Mouse (Mus musculus): ENCODE measurements around the gene Ostm1. TPM values are rescaled to one million over a fixed set of nuclear protein-coding genes. Genes with fewer than 3 reads are reported as not detected.

The Ostm1 gene
- total RNA-seq (2014; fragmentation: Nextera tagmentation) (24.5 and 65.2 TPM in 2 replicates), total RNA-seq (2017) (58.3 and 60.5 TPM in 2 replicates), polyA plus RNA-seq (2012) (4.0 and 4.9 TPM in 2 replicates)

- Histone ChIP-seq H3K27me3 (ENCODE audit: insufficient read depth, low read length) (peaks cover 96% of the 10 kb centered on the region), H3K36me3 (replicated peaks) (no peaks in the 10 kb centered on the region), H3K4me3 (ENCODE audit: low read depth, low read length) (no peak within 1 kb of the TSS), H3K4me1 (ENCODE audit: insufficient read depth, low read depth, low read length) (no peaks in the 10 kb centered on the region; the same call in 1 of the 2 replicates), H3K9me3 (replicated peaks) (peaks cover 19% of the 10 kb centered on the region)
- DNase-seq (ENCODE audit: low spot score) (no peak), ATAC-seq (ENCODE audit: extremely low read depth, insufficient number of reproducible peaks, low FRiP score, poor library complexity, severe bottlenecking) (no peak)
- TF ChIP-seq GATA1 (IDR thresholded peaks at IDR 0.05; ENCODE audit: borderline replicate concordance, low read length) (no peak), POLR2AphosphoS5 (IDR thresholded peaks at IDR 0.05; ENCODE audit: insufficient replicate concordance, low read depth, low read length) (no peak), GATA2 (IDR thresholded peaks at IDR 0.05; ENCODE audit: borderline replicate concordance, low read depth, low read length) (no peak), CTCF (IDR thresholded peaks at IDR 0.05; ENCODE audit: low read depth, low read length) (no peak), TAL1 (conservative IDR thresholded peaks at IDR 0.05; ENCODE audit: low read depth, low read length) (no peak)
Observed at GRCm38 (mm10) chr10:42583157-42583872, at the start of gene Ostm1, which contains the start of gene Nr2e1. Gene Ostm1, plus strand, starts transcription at chr10:42583822. Gene Nr2e1, minus strand, starts transcription at chr10:42583632.

- Histone ChIP-seq H3K27me3 (ENCODE audit: insufficient read depth, low read length) (no peaks in the 10 kb centered on the region), H3K9me3 (replicated peaks) (no peaks in the 10 kb centered on the region), H3K4me3 (ENCODE audit: low read depth, low read length) (peak overlapping the region; percentile 61; the same call in 1 of the 2 replicates), H3K36me3 (replicated peaks) (peaks cover 78% of the 10 kb centered on the region), H3K4me1 (ENCODE audit: insufficient read depth, low read depth, low read length) (peaks cover 77% of the 10 kb centered on the region)
- ATAC-seq (ENCODE audit: extremely low read depth, insufficient number of reproducible peaks, low FRiP score, poor library complexity, severe bottlenecking) (peak; percentile 67), DNase-seq (ENCODE audit: low spot score) (peak; percentile 52)
- TF ChIP-seq GATA1 (IDR thresholded peaks at IDR 0.05; ENCODE audit: borderline replicate concordance, low read length) (no peak), TAL1 (conservative IDR thresholded peaks at IDR 0.05; ENCODE audit: low read depth, low read length) (peak; percentile 79)
Observed at GRCm38 (mm10) chr10:42533836-42534453, 49.7 kb upstream of the Ostm1 start.

- peak; percentile 59 for ATAC-seq (ENCODE audit: extremely low read depth, insufficient number of reproducible peaks, low FRiP score, poor library complexity, severe bottlenecking)
- peak; percentile 82 for TF ChIP-seq TAL1 (conservative IDR thresholded peaks at IDR 0.05; ENCODE audit: low read depth, low read length)
- TF ChIP-seq GATA1 (IDR thresholded peaks at IDR 0.05; ENCODE audit: borderline replicate concordance, low read length): no peak
- TF ChIP-seq CTCF (IDR thresholded peaks at IDR 0.05; ENCODE audit: low read depth, low read length): no peak
- DNase-seq (ENCODE audit: low spot score): peak; percentile 59
- peaks cover 73% of the 10 kb centered on the region for H3K4me1 ChIP-seq (ENCODE audit: insufficient read depth, low read depth, low read length)
- H3K4me3 ChIP-seq (ENCODE audit: low read depth, low read length): no peak overlapping the region; the same call in 1 of the 2 replicates
- peaks cover 51% of the 10 kb centered on the region for H3K36me3 ChIP-seq (replicated peaks)
- H3K9me3 ChIP-seq (replicated peaks): no peaks in the 10 kb centered on the region
- no peaks in the 10 kb centered on the region for H3K27me3 ChIP-seq (ENCODE audit: insufficient read depth, low read length)
Observed at GRCm38 (mm10) chr10:42537571-42538316, 45.9 kb upstream of the Ostm1 start.

- Histone ChIP-seq H3K9me3 (replicated peaks) (no peaks in the 10 kb centered on the region), H3K36me3 (replicated peaks) (no peaks in the 10 kb centered on the region), H3K4me3 (ENCODE audit: low read depth, low read length) (no peak overlapping the region), H3K27me3 (ENCODE audit: insufficient read depth, low read length) (peaks cover 9% of the 10 kb centered on the region), H3K4me1 (ENCODE audit: insufficient read depth, low read depth, low read length) (peaks cover 30% of the 10 kb centered on the region)
- ATAC-seq (ENCODE audit: extremely low read depth, insufficient number of reproducible peaks, low FRiP score, poor library complexity, severe bottlenecking): no peak
- no peak for TF ChIP-seq CTCF (IDR thresholded peaks at IDR 0.05; ENCODE audit: low read depth, low read length)
- no peak for TF ChIP-seq TAL1 (conservative IDR thresholded peaks at IDR 0.05; ENCODE audit: low read depth, low read length)
- TF ChIP-seq GATA2 (IDR thresholded peaks at IDR 0.05; ENCODE audit: borderline replicate concordance, low read depth, low read length): no peak
- no peak for TF ChIP-seq POLR2AphosphoS5 (IDR thresholded peaks at IDR 0.05; ENCODE audit: insufficient replicate concordance, low read depth, low read length)
- no peak for TF ChIP-seq GATA1 (IDR thresholded peaks at IDR 0.05; ENCODE audit: borderline replicate concordance, low read length)
- no peak for DNase-seq (ENCODE audit: low spot score)
Observed at GRCm38 (mm10) chr10:42545707-42546503, 37.7 kb upstream of the Ostm1 start.

GRCm38 (mm10) chr10:42546507-42546906 is 37.1 kb upstream of the Ostm1 start:
- no peak for ATAC-seq (ENCODE audit: extremely low read depth, insufficient number of reproducible peaks, low FRiP score, poor library complexity, severe bottlenecking)
- no peak overlapping the region for H3K4me3 ChIP-seq (ENCODE audit: low read depth, low read length)
- peaks cover 9% of the 10 kb centered on the region for H3K27me3 ChIP-seq (ENCODE audit: insufficient read depth, low read length)
- no peaks in the 10 kb centered on the region for H3K9me3 ChIP-seq (replicated peaks)
- H3K4me1 ChIP-seq (ENCODE audit: insufficient read depth, low read depth, low read length): peaks cover 30% of the 10 kb centered on the region
- H3K36me3 ChIP-seq (replicated peaks): no peaks in the 10 kb centered on the region
- no peak for DNase-seq (ENCODE audit: low spot score)
- TF ChIP-seq CTCF (IDR thresholded peaks at IDR 0.05; ENCODE audit: low read depth, low read length) (no peak), GATA1 (IDR thresholded peaks at IDR 0.05; ENCODE audit: borderline replicate concordance, low read length) (no peak), POLR2AphosphoS5 (IDR thresholded peaks at IDR 0.05; ENCODE audit: insufficient replicate concordance, low read depth, low read length) (no peak), TAL1 (conservative IDR thresholded peaks at IDR 0.05; ENCODE audit: low read depth, low read length) (no peak), GATA2 (IDR thresholded peaks at IDR 0.05; ENCODE audit: borderline replicate concordance, low read depth, low read length) (no peak)
